Mouse (Mus musculus) kidney, postnatal 10 days (tissue): Measurements from ENCODE around the gene Gm7694.

Experiments
- DNase-seq: peaks from one replicate; pipeline ENCODE4 v3.0.0; 2021; ENCODE audit warnings: mixed read lengths

Gm7694 gene

GRCm38 (mm10) chr1:170277016-170277415, 29.1 kb downstream of the Gm7694 start, which contains the start of gene Sh2d1b1:
Sh2d1b1 (plus strand) TSS chr1:170277320.
- DNase-seq = no peak

GRCm38 (mm10) chr1:170273252-170273651, 32.9 kb downstream of the Gm7694 start:
- DNase-seq = no peak

- no peak for DNase-seq
Observed at GRCm38 (mm10) chr1:170270696-170271095, 35.4 kb downstream of the Gm7694 start.

- DNase-seq = no peak
Observed at GRCm38 (mm10) chr1:170270281-170270680, 35.9 kb downstream of the Gm7694 start.

GRCm38 (mm10) chr1:170255560-170255910, 50.6 kb downstream of the Gm7694 start:
- DNase-seq = peak; percentile 87

GRCm38 (mm10) chr1:170254893-170255559, 51.1 kb downstream of the Gm7694 start:
- DNase-seq = no peak
